Mouse (Mus musculus) hindbrain, postnatal 0 days (tissue): ENCODE data around the gene Adh1. TPM values are rescaled to one million over a fixed set of nuclear protein-coding genes. Genes with fewer than 3 reads are reported as not detected.

Source experiments
- ATAC-seq: fragments of 200-750 bp; cut with Nextera tagmentation; 2 replicates; pipeline ENCODE4 v1.8.0; 2017; ENCODE audit warnings: mild to moderate bottlenecking, moderate TSS enrichment, moderate library complexity
- DNase-seq: peaks from one replicate; pipeline ENCODE4 v3.0.0-alpha.2; 2015; ENCODE audit warnings: low spot score
- H3K27ac ChIP-seq: fragments of 300-500 bp; sonication (generic); 2 replicates; pipeline ENCODE4 v1.5.1; 2014; ENCODE audit warnings: mild to moderate bottlenecking
- H3K27me3 ChIP-seq: fragments of 300-500 bp; sonication (generic); 2 replicates; pipeline ENCODE4 v1.6.1; 2014; ENCODE audit warnings: low read length, mixed read lengths; ENCODE audit not compliant: insufficient read depth
- H3K36me3 ChIP-seq: fragments of 300-500 bp; sonication (generic); 2 replicates; pipeline ENCODE4 v1.6.1; 2014; ENCODE audit warnings: low read length, mixed read lengths; ENCODE audit not compliant: insufficient read depth
- H3K4me1 ChIP-seq: fragments of 300-500 bp; sonication (generic); 2 replicates; pipeline ENCODE4 v1.6.1; 2014; ENCODE audit warnings: antibody characterized with exemption, low read length, mixed read lengths; ENCODE audit not compliant: insufficient read depth
- H3K4me2 ChIP-seq: fragments of 300-500 bp; sonication (generic); 2 replicates; pipeline ENCODE4 v1.6.1; 2014; ENCODE audit warnings: low read depth, mild to moderate bottlenecking, low read length, moderate library complexity, mixed read lengths
- H3K4me3 ChIP-seq: fragments of 300-500 bp; sonication (generic); 2 replicates; pipeline ENCODE4 v1.5.1; 2014; ENCODE audit warnings: low read length
- H3K9ac ChIP-seq: fragments of 300-500 bp; sonication (generic); replicated peaks from 2 replicates; pipeline ENCODE4 v1.6.1; 2014; ENCODE audit warnings: mild to moderate bottlenecking, low read length, moderate library complexity, mixed read lengths
- H3K9me3 ChIP-seq: fragments of 300-500 bp; sonication (generic); 2 replicates; pipeline ENCODE4 v1.6.1; 2016; ENCODE audit warnings: low read length, mixed read lengths
- CTCF ChIP-seq: IDR thresholded peaks from 2 replicates; pipeline ENCODE4 v1.5.1; 2016; ENCODE audit warnings: antibody characterized with exemption, control low read depth, low read depth
- WGBS: fragments of 180-500 bp; shearing (Covaris S2); extraction: QIAGEN DNeasy Blood & Tissue Kit; methylation state at CpG from one replicate; pipeline ENCODE4 v1.1.7; 2014; 5-methylcytosine and 5-hydroxymethylcytosine counted together
- polyA plus RNA-seq: library from polyadenylated mRNA; unstranded; fragments of >200 nt; fragmentation: Nextera tagmentation; extraction: Ambion mirVana; gene quantifications from 2 replicates; pipeline ENCODE4 v1.2.1, GENCODE M21; 2015
- total RNA-seq: library from RNA; depleted of rRNA; stranded (reverse); fragments of >200 nt; gene quantifications from 2 replicates; pipeline ENCODE4 v1.2.3, GENCODE M21; 2014

The Adh1 gene
- total and polyA plus RNA-seq, 2 experiments from 2014 or later, result 1.3 to 4.5 TPM

GRCm38 (mm10) chr3:138282556-138282955 is 21.8 kb downstream of the Adh1 start:
- WGBS, result 65% methylated on average over 9 of the region's 9 CpGs
- no peak overlapping the region for H3K4me2 ChIP-seq
- H3K27ac ChIP-seq, result no peak overlapping the region
- H3K9me3 ChIP-seq, result no peaks in the 10 kb centered on the region
- no peak overlapping the region for H3K4me3 ChIP-seq
- ATAC-seq, result no peak
- TF ChIP-seq CTCF, result no peak
- H3K27me3 ChIP-seq, result no peaks in the 10 kb centered on the region
- DNase-seq, result no peak
- H3K36me3 ChIP-seq, result no peaks in the 10 kb centered on the region
- H3K4me1 ChIP-seq, result no peaks in the 10 kb centered on the region
- no peak overlapping the region for H3K9ac ChIP-seq

- H3K36me3 ChIP-seq, result no peaks in the 10 kb centered on the region
- H3K27me3 ChIP-seq, result no peaks in the 10 kb centered on the region
- TF ChIP-seq CTCF, result no peak
- no peak overlapping the region for H3K4me2 ChIP-seq
- ATAC-seq, result no peak
- WGBS, result 95% methylated on average over 1 of the region's 1 CpGs
- H3K4me1 ChIP-seq, result no peaks in the 10 kb centered on the region
- no peak overlapping the region for H3K27ac ChIP-seq
- no peak overlapping the region for H3K4me3 ChIP-seq
- DNase-seq, result no peak
- H3K9ac ChIP-seq, result no peak overlapping the region
- H3K9me3 ChIP-seq, result no peaks in the 10 kb centered on the region
These were observed 23.0 kb downstream of the Adh1 start for GRCm38 (mm10) chr3:138283831-138284230.

GRCm38 (mm10) chr3:138285986-138286385 is 25.2 kb downstream of the Adh1 start:
- Histone ChIP-seq H3K4me1 (no peaks in the 10 kb centered on the region), H3K36me3 (no peaks in the 10 kb centered on the region), H3K9me3 (no peaks in the 10 kb centered on the region), H3K27me3 (no peaks in the 10 kb centered on the region), H3K27ac (no peak overlapping the region), H3K4me2 (no peak overlapping the region), H3K4me3 (no peak overlapping the region), H3K9ac (no peak overlapping the region)
- no peak for TF ChIP-seq CTCF
- ATAC-seq (no peak), DNase-seq (no peak)
- WGBS, result 90% methylated on average over 7 of the region's 7 CpGs

GRCm38 (mm10) chr3:138287686-138288085 is 26.9 kb downstream of the Adh1 start:
- H3K4me2 ChIP-seq, result no peak overlapping the region

GRCm38 (mm10) chr3:138290672-138291071 is 29.9 kb downstream of the Adh1 start:
- Histone ChIP-seq H3K9ac (no peak overlapping the region), H3K4me3 (no peak overlapping the region), H3K9me3 (no peaks in the 10 kb centered on the region), H3K36me3 (no peaks in the 10 kb centered on the region), H3K27ac (no peak overlapping the region), H3K4me2 (no peak overlapping the region), H3K4me1 (no peaks in the 10 kb centered on the region), H3K27me3 (no peaks in the 10 kb centered on the region)
- DNase-seq (no peak), ATAC-seq (no peak)
- WGBS, result 38% methylated on average over 2 of the region's 2 CpGs
- no peak for TF ChIP-seq CTCF

More at GRCm38 (mm10) chr3:138287686-138288085, 26.9 kb downstream of the Adh1 start:
- DNase-seq (no peak), ATAC-seq (no peak)
- 93% methylated on average over 4 of the region's 4 CpGs for WGBS
- Histone ChIP-seq H3K4me3 (no peak overlapping the region), H3K36me3 (no peaks in the 10 kb centered on the region), H3K27me3 (no peaks in the 10 kb centered on the region), H3K9ac (no peak overlapping the region), H3K27ac (no peak overlapping the region), H3K9me3 (no peaks in the 10 kb centered on the region), H3K4me1 (no peaks in the 10 kb centered on the region)
- no peak for TF ChIP-seq CTCF

- 97% methylated on average over 4 of the region's 4 CpGs for WGBS
- Histone ChIP-seq H3K27me3 (no peaks in the 10 kb centered on the region), H3K4me2 (no peak overlapping the region), H3K36me3 (no peaks in the 10 kb centered on the region), H3K4me3 (no peak overlapping the region), H3K9me3 (no peaks in the 10 kb centered on the region), H3K9ac (no peak overlapping the region), H3K4me1 (no peaks in the 10 kb centered on the region), H3K27ac (no peak overlapping the region)
- ATAC-seq (no peak), DNase-seq (no peak)
- TF ChIP-seq CTCF, result no peak
These were observed 30.8 kb downstream of the Adh1 start for GRCm38 (mm10) chr3:138291529-138292117.

- H3K27ac ChIP-seq, result no peak overlapping the region
- no peak overlapping the region for H3K4me2 ChIP-seq
- no peaks in the 10 kb centered on the region for H3K27me3 ChIP-seq
- no peaks in the 10 kb centered on the region for H3K4me1 ChIP-seq
- peaks cover 5% of the 10 kb centered on the region; the same call in 1 of the 2 replicates for H3K9me3 ChIP-seq
- no peak for ATAC-seq
- TF ChIP-seq CTCF, result no peak
- H3K4me3 ChIP-seq, result no peak overlapping the region
- H3K36me3 ChIP-seq, result no peaks in the 10 kb centered on the region
- no peak overlapping the region for H3K9ac ChIP-seq
- WGBS, result 91% methylated on average over 7 of the region's 7 CpGs
- no peak for DNase-seq
These were observed 32.6 kb downstream of the Adh1 start for GRCm38 (mm10) chr3:138293298-138293895.
